Mouse (Mus musculus) gastrocnemius, adult 8-10 months (tissue): ENCODE measurements around the gene Tcea2. TPM values are rescaled to one million over a fixed set of nuclear protein-coding genes. Genes with fewer than 3 reads are reported as not detected.

Source experiments
- DNase-seq, 2 experiments: peaks; one replicate each; pipeline ENCODE4 v3.0.0; 2022; ENCODE audit warnings: low spot score in 2 of 2
- total RNA-seq, 4 experiments: library from RNA; stranded (reverse); gene quantifications; 2 replicates each; pipeline ENCODE4 v1.2.4; 2022

Tcea2 gene
- total RNA-seq, 4 experiments from 2014 or later: 6.7 to 8.4 (median 7.3) TPM

GRCm38 (mm10) chr2:181706668-181707067, 26.6 kb downstream of the Tcea2 start:
- DNase-seq: no peak

- no peak for DNase-seq
Measured at GRCm38 (mm10) chr2:181713749-181714148, 33.6 kb downstream of the Tcea2 start.

GRCm38 (mm10) chr2:181714903-181715326, 34.8 kb downstream of the Tcea2 start, which contains the start of gene Oprl1:
Gene Oprl1, plus strand, starts transcription at chr2:181715016.
- DNase-seq: no peak

GRCm38 (mm10) chr2:181715382-181715781, 35.3 kb downstream of the Tcea2 start:
- DNase-seq: no peak

- DNase-seq: no peak
Measured at GRCm38 (mm10) chr2:181716991-181717390, 36.9 kb downstream of the Tcea2 start.

GRCm38 (mm10) chr2:181720061-181720460, 40.0 kb downstream of the Tcea2 start:
- no peak for DNase-seq

- DNase-seq: no peak
Measured at GRCm38 (mm10) chr2:181721200-181721599, 41.1 kb downstream of the Tcea2 start.

GRCm38 (mm10) chr2:181722213-181722612, 42.1 kb downstream of the Tcea2 start:
- no peak for DNase-seq

GRCm38 (mm10) chr2:181727659-181728262, 47.7 kb downstream of the Tcea2 start:
- DNase-seq: no peak

GRCm38 (mm10) chr2:181730051-181730450, 49.9 kb downstream of the Tcea2 start:
- DNase-seq: no peak

Other genes starting within 250 kb of the Tcea2 start
- 1 to 10 TPM; 3.3 to 5.3 (median 4.1) TPM for gene Zbtb46, start 220.9 kb upstream of the Tcea2 start, total RNA-seq
- not detected for gene Abhd16b, start 187.1 kb upstream of the Tcea2 start, total RNA-seq
- gene Tpd52l2, start 183.2 kb upstream of the Tcea2 start, total RNA-seq: 10 to 100 TPM; 43.7 to 49.1 (median 45.8) TPM
- gene Dnajc5, start 159.8 kb upstream of the Tcea2 start, total RNA-seq: 10 to 100 TPM; 43.4 to 50.3 (median 44.1) TPM
- gene Uckl1, start 95.4 kb upstream of the Tcea2 start, total RNA-seq: 10 to 100 TPM; 24.6 to 38.4 (median 28.5) TPM
- 10 to 100 TPM; 28.8 to 35.0 (median 32.6) TPM for gene Prpf6, start 88.4 kb upstream of the Tcea2 start, total RNA-seq
- gene Zfp512b, start 87.5 kb upstream of the Tcea2 start, total RNA-seq: 10 to 100 TPM; 15.4 to 21.2 (median 19.3) TPM
- gene Samd10, start 81.1 kb upstream of the Tcea2 start, total RNA-seq: 1 to 10 TPM; 1.7 to 4.6 (median 3.7) TPM
- not detected for gene Gm29797, start 23.3 kb upstream of the Tcea2 start, total RNA-seq
- 10 to 100 TPM in 2 of 4 experiments, 1 to 10 TPM in 2; 3.9 to 13.4 (median 7.1) TPM for gene Sox18, start 8.7 kb upstream of the Tcea2 start, total RNA-seq
- 1 to 10 TPM; 1.5 to 5.2 (median 3.6) TPM for gene Rgs19, start 13.7 kb downstream of the Tcea2 start, total RNA-seq
- gene Lkaaear1, start 18.1 kb downstream of the Tcea2 start, total RNA-seq: not detected
- gene Oprl1, start 34.7 kb downstream of the Tcea2 start, total RNA-seq: not detected
- gene Myt1, start 83.0 kb downstream of the Tcea2 start, total RNA-seq: not detected
- gene Pcmtd2, start 157.5 kb downstream of the Tcea2 start, total RNA-seq: 10 to 100 TPM; 43.7 to 50.5 (median 47.9) TPM
- 10 to 100 TPM; 11.1 to 17.7 (median 13.3) TPM for gene Polr3k, start 184.0 kb downstream of the Tcea2 start, total RNA-seq